Mouse (Mus musculus): ENCODE results near the gene Pidd1. TPM values are rescaled to one million over a fixed set of nuclear protein-coding genes. Genes with fewer than 3 reads are reported as not detected.
"Not testable (repeated sequence)": the region's sequence is repeated elsewhere in the genome, so short reads cannot be mapped to it uniquely, and the experiment has no call there.

The Pidd1 gene
- polyA plus RNA-seq, 1 experiment from 2014 or later: 22.3 TPM

DNA sequence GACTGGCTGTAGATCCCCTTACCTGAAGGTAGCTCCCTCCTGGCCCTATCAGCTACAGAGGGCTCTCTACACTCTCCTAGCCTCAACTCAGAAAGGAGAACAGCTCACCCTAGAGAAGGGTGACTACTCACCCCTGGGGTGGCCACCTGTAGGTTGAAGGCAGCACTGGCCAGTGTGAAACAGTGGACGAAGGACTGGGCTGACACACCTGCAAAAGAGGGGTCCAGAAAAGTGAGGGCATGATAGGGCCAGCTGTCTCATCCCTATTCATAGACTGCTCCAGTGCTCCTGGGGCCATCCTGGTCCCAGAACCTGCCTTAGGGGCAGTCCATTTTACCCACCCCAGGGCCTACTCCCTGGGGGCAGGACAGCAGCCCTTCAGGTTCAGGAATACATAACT lies 32.2 kb downstream of the Pidd1 start:
- DNase-seq (ENCODE audit: low spot score) (peak; percentile 40), ATAC-seq (replicated peaks; ENCODE audit: low FRiP score) (no peak)
- Histone ChIP-seq H3K4me2 (ENCODE audit: low read depth, low read length, severe bottlenecking) (no peak overlapping the region), H3K4me1 (replicated peaks; ENCODE audit: control insufficient read depth, insufficient read depth, low read length) (0 out of 2 replicates have a peak, but pooled peaks cover 3% of the 10 kb centered on the region), H3K9me3 (ENCODE audit: control insufficient read depth, low read length) (no peaks in the 10 kb centered on the region), H3K36me3 (ENCODE audit: control insufficient read depth, insufficient read depth, low read length) (peaks cover 3% of the 10 kb centered on the region; the same call in 1 of the 2 replicates), H3K4me3 (ENCODE audit: low read depth, low read length) (no peak overlapping the region), H3K9ac (ENCODE audit: low read length) (no peak overlapping the region), H3K27ac (ENCODE audit: low read depth, low read length) (no peak overlapping the region), H3K27me3 (ENCODE audit: control insufficient read depth, insufficient read depth, low read length) (no peaks in the 10 kb centered on the region)
- whole genome bisulfite sequencing: 70% methylated on average over 1 of the region's 1 CpGs

DNA sequence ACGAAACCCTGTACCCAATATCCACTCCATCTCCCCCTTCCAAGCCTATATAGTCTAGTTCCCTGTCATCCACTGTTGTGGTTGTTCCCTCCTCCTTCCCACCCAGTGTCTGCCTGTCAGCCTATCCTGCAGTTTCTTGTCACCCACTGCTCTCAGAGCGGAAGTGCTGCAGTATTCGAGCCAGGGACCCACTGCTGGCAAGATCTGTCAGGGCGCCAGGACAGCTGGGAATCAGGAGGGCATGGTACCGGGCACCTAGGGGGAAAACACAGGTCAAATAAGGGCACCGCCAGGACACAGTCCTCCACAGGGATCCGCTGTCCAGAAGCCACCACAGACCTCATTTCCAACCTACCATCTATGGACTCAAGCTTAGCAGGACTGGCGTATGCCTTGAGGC lies 33.2 kb downstream of the Pidd1 start:
- H3K36me3 ChIP-seq (ENCODE audit: control insufficient read depth, insufficient read depth, low read length): peaks cover 3% of the 10 kb centered on the region; the same call in 1 of the 2 replicates
- H3K4me1 ChIP-seq (replicated peaks; ENCODE audit: control insufficient read depth, insufficient read depth, low read length): 0 out of 2 replicates have a peak, but pooled peaks cover 3% of the 10 kb centered on the region
- H3K27ac ChIP-seq (ENCODE audit: low read depth, low read length): no peak overlapping the region
- H3K27me3 ChIP-seq (ENCODE audit: control insufficient read depth, insufficient read depth, low read length): no peaks in the 10 kb centered on the region
- no peak for ATAC-seq (replicated peaks; ENCODE audit: low FRiP score)
- peak; percentile 40 for DNase-seq (ENCODE audit: low spot score)
- no peak overlapping the region for H3K9ac ChIP-seq (ENCODE audit: low read length)
- H3K4me2 ChIP-seq (ENCODE audit: low read depth, low read length, severe bottlenecking): no peak overlapping the region
- WGBS: 94% methylated on average over 8 of the region's 8 CpGs
- no peaks in the 10 kb centered on the region for H3K9me3 ChIP-seq (ENCODE audit: control insufficient read depth, low read length)
- H3K4me3 ChIP-seq (ENCODE audit: low read depth, low read length): no peak overlapping the region

DNA sequence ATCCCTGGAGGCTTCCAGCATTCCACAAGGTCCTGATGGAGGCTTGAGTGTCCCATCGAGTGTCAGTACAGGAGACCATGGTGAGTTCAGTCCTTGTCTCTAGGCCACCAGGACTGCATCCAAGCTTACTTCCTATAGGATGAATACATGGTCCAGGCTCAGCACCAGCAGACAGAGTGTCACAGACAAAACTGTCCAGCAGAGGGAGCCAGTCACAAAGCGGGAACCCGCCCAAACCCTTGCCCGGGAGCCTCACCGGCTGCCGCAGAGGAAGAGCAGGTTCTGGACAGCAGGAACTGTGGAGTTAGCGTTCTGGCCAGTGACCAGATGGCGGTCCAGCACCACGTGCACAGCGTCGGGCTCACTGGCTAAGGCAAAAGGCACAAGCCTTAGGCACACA lies 35.0 kb downstream of the Pidd1 start:
- ATAC-seq (replicated peaks; ENCODE audit: low FRiP score): peak; percentile 73
- Histone ChIP-seq H3K9ac (ENCODE audit: low read length) (no peak overlapping the region), H3K27me3 (ENCODE audit: control insufficient read depth, insufficient read depth, low read length) (no peaks in the 10 kb centered on the region), H3K4me2 (ENCODE audit: low read depth, low read length, severe bottlenecking) (no peak overlapping the region), H3K27ac (ENCODE audit: low read depth, low read length) (no peak overlapping the region), H3K36me3 (ENCODE audit: control insufficient read depth, insufficient read depth, low read length) (peaks cover 3% of the 10 kb centered on the region; the same call in 1 of the 2 replicates), H3K9me3 (ENCODE audit: control insufficient read depth, low read length) (no peaks in the 10 kb centered on the region), H3K4me1 (replicated peaks; ENCODE audit: control insufficient read depth, insufficient read depth, low read length) (0 out of 2 replicates have a peak, but pooled peaks cover 3% of the 10 kb centered on the region), H3K4me3 (ENCODE audit: low read depth, low read length) (no peak overlapping the region)
- DNase-seq (ENCODE audit: low spot score): peak; percentile 93
- WGBS: 15% methylated on average over 11 of the region's 11 CpGs

DNA sequence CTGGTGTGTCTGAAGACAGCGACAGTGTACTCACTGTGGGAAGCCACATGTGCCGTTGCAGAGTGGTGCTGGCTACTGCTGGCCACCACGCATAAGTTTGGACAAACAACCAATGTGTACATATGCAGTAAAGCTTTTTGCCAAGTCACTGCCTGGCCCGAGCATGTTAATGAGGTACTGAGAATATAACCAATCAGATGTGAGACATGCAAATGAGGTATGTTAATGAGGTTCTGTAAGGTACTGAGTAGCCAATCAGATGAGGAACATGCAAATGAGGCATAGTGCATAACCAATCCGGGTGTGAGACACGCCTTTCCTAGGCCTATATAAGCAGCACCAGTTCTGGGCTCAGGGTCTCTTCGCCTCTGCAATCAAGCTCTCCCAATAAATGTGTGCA lies 36.2 kb downstream of the Pidd1 start:
- not testable (repeated sequence) for H3K9ac ChIP-seq (ENCODE audit: low read length); H3K27me3 ChIP-seq (ENCODE audit: control insufficient read depth, insufficient read depth, low read length); H3K27ac ChIP-seq (ENCODE audit: low read depth, low read length); H3K4me3 ChIP-seq (ENCODE audit: low read depth, low read length); ATAC-seq (replicated peaks; ENCODE audit: low FRiP score); H3K4me1 ChIP-seq (replicated peaks; ENCODE audit: control insufficient read depth, insufficient read depth, low read length); H3K36me3 ChIP-seq (ENCODE audit: control insufficient read depth, insufficient read depth, low read length); H3K4me2 ChIP-seq (ENCODE audit: low read depth, low read length, severe bottlenecking); H3K9me3 ChIP-seq (ENCODE audit: control insufficient read depth, low read length); DNase-seq (ENCODE audit: low spot score)
- WGBS: 95% methylated on average over 7 of the region's 7 CpGs

DNA sequence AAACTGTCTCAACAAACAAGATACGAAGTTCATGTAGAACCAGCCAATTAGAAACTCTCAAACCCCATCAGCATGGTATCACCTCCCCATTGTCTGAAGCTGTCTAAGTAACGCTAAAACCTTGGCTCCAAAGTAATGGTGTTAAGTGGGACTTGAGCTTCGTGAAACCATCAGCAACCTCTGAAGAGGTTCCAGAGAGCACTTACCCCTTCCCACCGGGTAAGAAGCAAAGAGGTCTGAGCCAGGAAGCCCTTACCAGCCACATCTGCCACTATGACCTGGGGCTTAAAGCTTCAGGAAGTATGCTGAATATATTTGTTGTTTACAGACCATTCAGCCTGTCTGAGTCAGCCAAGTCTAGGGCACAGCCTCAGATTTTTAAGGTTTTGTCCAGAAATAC lies 38.4 kb downstream of the Pidd1 start:
- ATAC-seq (replicated peaks; ENCODE audit: low FRiP score) (no peak), DNase-seq (ENCODE audit: low spot score) (no peak)
- no peak overlapping the region for H3K4me2 ChIP-seq (ENCODE audit: low read depth, low read length, severe bottlenecking)
- no peak overlapping the region for H3K4me3 ChIP-seq (ENCODE audit: low read depth, low read length)
- H3K27me3 ChIP-seq (ENCODE audit: control insufficient read depth, insufficient read depth, low read length): no peaks in the 10 kb centered on the region
- H3K4me1 ChIP-seq (replicated peaks; ENCODE audit: control insufficient read depth, insufficient read depth, low read length): no peaks in the 10 kb centered on the region
- no peak overlapping the region for H3K9ac ChIP-seq (ENCODE audit: low read length)
- H3K27ac ChIP-seq (ENCODE audit: low read depth, low read length): no peak overlapping the region
- no peaks in the 10 kb centered on the region for H3K9me3 ChIP-seq (ENCODE audit: control insufficient read depth, low read length)
- 86% methylated on average over 4 of the region's 4 CpGs for WGBS
- H3K36me3 ChIP-seq (ENCODE audit: control insufficient read depth, insufficient read depth, low read length): peaks cover 3% of the 10 kb centered on the region

DNA sequence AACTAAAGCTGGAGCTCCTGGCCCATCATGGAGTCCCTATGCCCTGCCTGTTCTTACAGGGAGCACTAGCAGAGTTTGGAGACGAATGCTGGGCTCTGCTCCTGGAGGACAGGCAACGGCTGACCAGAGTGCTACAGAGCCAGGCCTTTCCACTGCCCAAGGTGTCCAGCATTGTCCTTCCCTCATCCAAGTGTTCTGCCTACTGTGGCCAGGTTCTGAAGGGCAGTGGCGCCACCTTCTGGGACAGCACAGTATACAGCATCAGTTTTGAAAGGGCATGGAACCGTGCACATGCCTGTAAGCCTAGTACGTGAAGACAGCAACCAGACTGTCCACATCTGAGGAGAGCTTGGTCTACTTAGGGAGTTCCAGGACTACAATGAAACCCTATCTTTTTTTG lies 40.5 kb downstream of the Pidd1 start:
- Histone ChIP-seq H3K4me3 (ENCODE audit: low read depth, low read length) (no peak overlapping the region), H3K27ac (ENCODE audit: low read depth, low read length) (no peak overlapping the region), H3K27me3 (ENCODE audit: control insufficient read depth, insufficient read depth, low read length) (no peaks in the 10 kb centered on the region), H3K4me2 (ENCODE audit: low read depth, low read length, severe bottlenecking) (no peak overlapping the region), H3K36me3 (ENCODE audit: control insufficient read depth, insufficient read depth, low read length) (peaks cover 11% of the 10 kb centered on the region), H3K4me1 (replicated peaks; ENCODE audit: control insufficient read depth, insufficient read depth, low read length) (no peaks in the 10 kb centered on the region), H3K9me3 (ENCODE audit: control insufficient read depth, low read length) (no peaks in the 10 kb centered on the region), H3K9ac (ENCODE audit: low read length) (no peak overlapping the region)
- DNase-seq (ENCODE audit: low spot score): peak; percentile 74
- WGBS: 49% methylated on average over 5 of the region's 5 CpGs
- ATAC-seq (replicated peaks; ENCODE audit: low FRiP score): peak; percentile 63; the same call in 1 of the 2 replicates

DNA sequence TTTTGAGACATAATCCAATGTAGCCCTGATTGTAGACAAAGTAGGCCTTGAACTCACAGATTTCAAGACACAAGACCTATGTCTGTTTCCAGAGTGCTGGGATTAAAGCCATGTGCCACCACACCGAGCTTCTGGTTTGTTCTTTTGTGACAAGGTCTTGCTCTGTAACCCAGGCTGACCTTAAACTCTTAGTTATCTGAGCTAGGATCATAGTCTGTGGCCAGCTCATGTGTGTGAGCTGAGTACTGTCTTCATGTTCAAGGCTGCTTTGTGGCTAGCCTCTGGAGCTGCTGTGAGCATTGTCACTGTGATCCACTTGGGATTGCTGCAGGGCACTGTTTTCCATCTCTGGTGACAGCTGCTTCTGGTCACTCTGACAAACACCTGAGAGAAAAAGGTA lies 48.5 kb downstream of the Pidd1 start:
- no peak overlapping the region for H3K4me3 ChIP-seq (ENCODE audit: low read depth, low read length)
- peaks cover 5% of the 10 kb centered on the region; the same call in 1 of the 2 replicates for H3K4me1 ChIP-seq (replicated peaks; ENCODE audit: control insufficient read depth, insufficient read depth, low read length)
- H3K9ac ChIP-seq (ENCODE audit: low read length): no peak overlapping the region
- peaks cover 8% of the 10 kb centered on the region; the same call in 1 of the 2 replicates for H3K36me3 ChIP-seq (ENCODE audit: control insufficient read depth, insufficient read depth, low read length)
- DNase-seq (ENCODE audit: low spot score): no peak
- WGBS: 76% methylated on average over 1 of the region's 1 CpGs
- no peak overlapping the region for H3K4me2 ChIP-seq (ENCODE audit: low read depth, low read length, severe bottlenecking)
- no peaks in the 10 kb centered on the region for H3K27me3 ChIP-seq (ENCODE audit: control insufficient read depth, insufficient read depth, low read length)
- H3K9me3 ChIP-seq (ENCODE audit: control insufficient read depth, low read length): no peaks in the 10 kb centered on the region
- H3K27ac ChIP-seq (ENCODE audit: low read depth, low read length): no peak overlapping the region
- no peak for ATAC-seq (replicated peaks; ENCODE audit: low FRiP score)

DNA sequence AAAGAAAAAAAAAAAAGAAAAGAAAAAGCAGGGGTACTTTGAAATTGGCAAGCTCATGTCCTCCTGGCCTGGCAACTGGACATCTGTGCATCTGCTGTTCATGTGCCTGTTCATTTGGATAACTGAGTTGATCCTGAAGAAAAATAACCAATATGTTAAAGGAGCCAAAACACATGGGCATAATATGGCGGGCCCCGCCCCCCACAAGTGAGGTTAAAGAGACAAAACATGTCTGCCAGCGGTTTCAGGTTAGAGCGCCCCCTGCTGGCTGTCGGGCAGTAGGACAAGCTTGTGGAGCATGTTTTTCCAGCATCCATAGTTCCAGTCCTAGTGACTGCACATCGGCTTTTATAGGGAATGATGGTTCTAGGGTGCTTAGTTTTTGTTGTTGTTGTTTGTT lies 49.1 kb downstream of the Pidd1 start:
- no peak overlapping the region for H3K4me3 ChIP-seq (ENCODE audit: low read depth, low read length)
- no peak overlapping the region for H3K4me2 ChIP-seq (ENCODE audit: low read depth, low read length, severe bottlenecking)
- no peak overlapping the region for H3K27ac ChIP-seq (ENCODE audit: low read depth, low read length)
- H3K4me1 ChIP-seq (replicated peaks; ENCODE audit: control insufficient read depth, insufficient read depth, low read length): peaks cover 5% of the 10 kb centered on the region; the same call in 1 of the 2 replicates
- no peaks in the 10 kb centered on the region for H3K9me3 ChIP-seq (ENCODE audit: control insufficient read depth, low read length)
- 15% methylated on average over 6 of the region's 6 CpGs for WGBS
- DNase-seq (ENCODE audit: low spot score): peak; percentile 89
- no peaks in the 10 kb centered on the region for H3K27me3 ChIP-seq (ENCODE audit: control insufficient read depth, insufficient read depth, low read length)
- no peak overlapping the region for H3K9ac ChIP-seq (ENCODE audit: low read length)
- H3K36me3 ChIP-seq (ENCODE audit: control insufficient read depth, insufficient read depth, low read length): peaks cover 6% of the 10 kb centered on the region; the same call in 1 of the 2 replicates
- no peak for ATAC-seq (replicated peaks; ENCODE audit: low FRiP score)

DNA sequence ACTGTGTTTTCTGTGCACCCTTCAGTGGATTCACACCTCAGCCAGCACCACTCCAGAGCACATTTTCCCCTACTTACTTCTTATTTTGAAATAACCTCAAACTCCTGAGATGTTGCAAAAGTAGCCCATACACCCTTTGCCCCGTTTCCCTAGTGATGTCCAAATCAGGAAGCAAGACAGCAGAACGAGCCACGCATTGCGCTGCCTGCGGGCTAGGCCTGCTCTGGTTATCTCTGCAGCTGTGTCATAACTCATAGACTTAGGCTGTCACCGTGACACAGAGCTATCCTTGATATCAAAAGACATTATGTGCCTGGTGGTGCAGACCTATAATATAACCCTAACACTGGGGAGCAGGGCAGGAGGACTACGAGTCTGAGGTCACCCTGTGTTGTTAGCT lies 49.7 kb downstream of the Pidd1 start:
- Histone ChIP-seq H3K9ac (ENCODE audit: low read length) (no peak overlapping the region), H3K27ac (ENCODE audit: low read depth, low read length) (no peak overlapping the region), H3K4me1 (replicated peaks; ENCODE audit: control insufficient read depth, insufficient read depth, low read length) (peaks cover 5% of the 10 kb centered on the region; the same call in 1 of the 2 replicates), H3K9me3 (ENCODE audit: control insufficient read depth, low read length) (no peaks in the 10 kb centered on the region), H3K36me3 (ENCODE audit: control insufficient read depth, insufficient read depth, low read length) (peaks cover 6% of the 10 kb centered on the region; the same call in 1 of the 2 replicates), H3K4me3 (ENCODE audit: low read depth, low read length) (no peak overlapping the region), H3K4me2 (ENCODE audit: low read depth, low read length, severe bottlenecking) (no peak overlapping the region), H3K27me3 (ENCODE audit: control insufficient read depth, insufficient read depth, low read length) (no peaks in the 10 kb centered on the region)
- WGBS: 91% methylated on average over 7 of the region's 7 CpGs
- ATAC-seq (replicated peaks; ENCODE audit: low FRiP score): no peak
- DNase-seq (ENCODE audit: low spot score): no peak
